Mouse (Mus musculus) 3134 (cell line): ENCODE measurements at regions not wholly inside any gene's neighbourhood (a gene's known extent, or its start where the extent isn't known, plus 50 kb on each side); places are given as distances from the start of the nearest gene placed in this dataset.

ENCODE experiments used
- DNase-seq: peaks from one replicate; pipeline ENCODE4 v3.0.0-alpha.2; 2011; ENCODE audit warnings: low spot score; ENCODE audit not compliant: insufficient read length; ENCODE audit errors: extremely low read depth

- DNase-seq, result no peak
Observed at GRCm38 (mm10) chr9:111838069-111838820, 148.1 kb upstream of the Stac start.

- no peak for DNase-seq
Observed at GRCm38 (mm10) chr9:111822094-111822493, 131.9 kb upstream of the Stac start.

GRCm38 (mm10) chr9:111817461-111817860 is 127.3 kb upstream of the Stac start:
- DNase-seq, result no peak

GRCm38 (mm10) chr9:111804931-111805330 is 114.8 kb upstream of the Stac start:
- DNase-seq, result no peak

- no peak for DNase-seq
Observed at GRCm38 (mm10) chr9:111801381-111801780, 111.2 kb upstream of the Stac start.

GRCm38 (mm10) chr9:111800869-111801268 is 110.7 kb upstream of the Stac start:
- no peak for DNase-seq

- no peak for DNase-seq
Observed at GRCm38 (mm10) chr9:111778981-111779380, 88.8 kb upstream of the Stac start.

GRCm38 (mm10) chr9:111777433-111778135 is 87.4 kb upstream of the Stac start:
- no peak for DNase-seq

- DNase-seq, result no peak
Observed at GRCm38 (mm10) chr9:111774229-111774628, 84.1 kb upstream of the Stac start.

- DNase-seq, result no peak
Observed at GRCm38 (mm10) chr9:111762653-111763468, 72.7 kb upstream of the Stac start.

- no peak for DNase-seq
Observed at GRCm38 (mm10) chr9:111755235-111755634, 65.1 kb upstream of the Stac start.

- no peak for DNase-seq
Observed at GRCm38 (mm10) chr9:111746151-111746550, 56.0 kb upstream of the Stac start.

GRCm38 (mm10) chr9:111745206-111745605 is 55.1 kb upstream of the Stac start:
- DNase-seq, result no peak
